Mouse (Mus musculus) forebrain, embryonic 11.5 days (tissue): ENCODE measurements around the gene Lgals1. TPM values are rescaled to one million over a fixed set of nuclear protein-coding genes. Genes with fewer than 3 reads are reported as not detected.

Source experiments
- ATAC-seq: fragments of 200-750 bp; cut with Nextera tagmentation; replicated peaks from 2 replicates; pipeline ENCODE4 v1.8.0; 2017; ENCODE audit warnings: moderate TSS enrichment; ENCODE audit not compliant: low FRiP score
- DNase-seq: peaks from one replicate; pipeline ENCODE4 v3.0.0-alpha.2; 2017; ENCODE audit warnings: low spot score
- H3K27ac ChIP-seq: fragments of 300-500 bp; sonication (generic); 2 replicates; pipeline ENCODE4 v1.5.1; 2014; ENCODE audit warnings: low read depth, low read length
- H3K27me3 ChIP-seq: fragments of 300-500 bp; sonication (generic); 2 replicates; pipeline ENCODE4 v1.6.1; 2014; ENCODE audit warnings: mild to moderate bottlenecking, low read length, mixed read lengths; ENCODE audit not compliant: control insufficient read depth, insufficient read depth
- H3K36me3 ChIP-seq: fragments of 300-500 bp; sonication (generic); 2 replicates; pipeline ENCODE4 v1.6.1; 2014; ENCODE audit warnings: mild to moderate bottlenecking, low read length, moderate library complexity, mixed read lengths; ENCODE audit not compliant: control insufficient read depth, insufficient read depth
- H3K4me1 ChIP-seq: fragments of 300-500 bp; sonication (generic); replicated peaks from 2 replicates; pipeline ENCODE4 v1.6.1; 2014; ENCODE audit warnings: low read length, mixed read lengths; ENCODE audit not compliant: control insufficient read depth, insufficient read depth
- H3K4me2 ChIP-seq: fragments of 300-500 bp; sonication (generic); 2 replicates; pipeline ENCODE4 v1.6.1; 2014; ENCODE audit warnings: low read depth, mild to moderate bottlenecking, low read length, moderate library complexity, mixed read lengths; ENCODE audit not compliant: severe bottlenecking
- H3K4me3 ChIP-seq: fragments of 300-500 bp; sonication (generic); 2 replicates; pipeline ENCODE4 v1.5.1; 2014; ENCODE audit warnings: low read depth, low read length
- H3K9ac ChIP-seq: fragments of 300-500 bp; sonication (generic); 2 replicates; pipeline ENCODE4 v1.6.1; 2014; ENCODE audit warnings: low read length
- H3K9me3 ChIP-seq: fragments of 300-500 bp; sonication (generic); 2 replicates; pipeline ENCODE4 v1.6.1; 2016; ENCODE audit warnings: low read length, mixed read lengths; ENCODE audit not compliant: control insufficient read depth
- WGBS: fragments of 180-500 bp; shearing (Covaris S2); extraction: QIAGEN DNeasy Blood & Tissue Kit; methylation state at CpG from one replicate; pipeline ENCODE4 v1.1.7; 2014; 5-methylcytosine and 5-hydroxymethylcytosine counted together
- microRNA-seq: library from miRNA; unstranded; fragments of <30 nt; microRNA quantifications from one replicate; pipeline ENCODE4, GENCODE M21; 2016; ENCODE audit not compliant: insufficient number of aligned reads
- polyA plus RNA-seq: library from polyadenylated mRNA; unstranded; fragments of >200 nt; fragmentation: Nextera tagmentation; extraction: Ambion mirVana; gene quantifications from 2 replicates; pipeline ENCODE4 v1.2.1, GENCODE M21; 2014

Gene Lgals1
- polyA plus RNA-seq, 1 experiment from 2014 or later: 279 TPM

GRCm38 (mm10) chr15:78978875-78979274 lies 52.4 kb downstream of the Lgals1 start:
- no peaks in the 10 kb centered on the region for H3K36me3 ChIP-seq
- ATAC-seq: no peak
- no peak overlapping the region for H3K4me3 ChIP-seq
- 33% methylated on average over 4 of the region's 4 CpGs for WGBS
- no peak overlapping the region; the same call in 1 of the 2 replicates for H3K9ac ChIP-seq
- no peak for DNase-seq
- H3K27ac ChIP-seq: no peak overlapping the region
- no peaks in the 10 kb centered on the region for H3K27me3 ChIP-seq
- peaks cover 9% of the 10 kb centered on the region; the same call in 1 of the 2 replicates for H3K4me1 ChIP-seq
- H3K4me2 ChIP-seq: no peak overlapping the region
- H3K9me3 ChIP-seq: no peaks in the 10 kb centered on the region

Small RNA genes lying within 50 kb of the gene (microRNA-seq; reads per million reads assigned to microRNA genes)
- not detected for gene Mir6955

Other genes with a start within 250 kb of the Lgals1 start
- 0.08 and 0.20 TPM in 2 replicates for gene Elfn2, start 208.0 kb upstream of the Lgals1 start, polyA plus RNA-seq
- 108 and 113 TPM in 2 replicates for gene Mfng, start 153.2 kb upstream of the Lgals1 start, polyA plus RNA-seq
- 2.3 and 2.7 TPM in 2 replicates for gene Card10, start 123.7 kb upstream of the Lgals1 start, polyA plus RNA-seq
- 9.6 and 10.4 TPM in 2 replicates for gene Cdc42ep1, start 84.1 kb upstream of the Lgals1 start, polyA plus RNA-seq
- gene Lgals2, start 71.2 kb upstream of the Lgals1 start, polyA plus RNA-seq: not detected in 2 replicates
- 45.0 and 47.8 TPM in 2 replicates for gene Gga1, start 49.5 kb upstream of the Lgals1 start, polyA plus RNA-seq
- gene Gm49510, start 27.1 kb upstream of the Lgals1 start, polyA plus RNA-seq: 0.13 TPM in 1 of 2 replicates, not detected in the other
- gene Sh3bp1, start 27.0 kb upstream of the Lgals1 start, polyA plus RNA-seq: 15.8 and 17.3 TPM in 2 replicates
- gene Pdxp, start 12.8 kb upstream of the Lgals1 start, polyA plus RNA-seq: 37.2 and 49.2 TPM in 2 replicates
- gene Nol12, start 8.2 kb downstream of the Lgals1 start, polyA plus RNA-seq: 56.8 and 62.6 TPM in 2 replicates
- 55.9 and 60.1 TPM in 2 replicates for gene Triobp, start 21.0 kb downstream of the Lgals1 start, polyA plus RNA-seq
- 349 and 396 TPM in 2 replicates for gene H1f0, start 101.7 kb downstream of the Lgals1 start, polyA plus RNA-seq
- not detected in 2 replicates for gene Galr3, start 115.2 kb downstream of the Lgals1 start, polyA plus RNA-seq
- gene Ankrd54, start 136.2 kb downstream of the Lgals1 start, polyA plus RNA-seq: 61.6 and 67.1 TPM in 2 replicates
- gene Eif3l, start 148.5 kb downstream of the Lgals1 start, polyA plus RNA-seq: 245 and 254 TPM in 2 replicates
- 6.3 and 7.6 TPM in 2 replicates for gene Micall1, start 182.2 kb downstream of the Lgals1 start, polyA plus RNA-seq
- gene Polr2f, start 214.3 kb downstream of the Lgals1 start, polyA plus RNA-seq: 378 and 386 TPM in 2 replicates
- 9.3 and 10.6 TPM in 2 replicates for gene 1700088E04Rik, start 214.5 kb downstream of the Lgals1 start, polyA plus RNA-seq
- 1.3 and 1.4 TPM in 2 replicates for gene Sox10, start 238.5 kb downstream of the Lgals1 start, polyA plus RNA-seq